Mouse (Mus musculus): Measurements from ENCODE around the gene Vmn2r44. TPM values are rescaled to one million over a fixed set of nuclear protein-coding genes. Genes with fewer than 3 reads are reported as not detected.
"Not testable (repeated sequence)": the region's sequence is repeated elsewhere in the genome, so short reads cannot be mapped to it uniquely, and the experiment has no call there.

The Vmn2r44 gene
- not detected for polyA plus RNA-seq (2017; shearing (Covaris generic))

- not testable (repeated sequence) for ATAC-seq
Measured at GRCm38 (mm10) chr7:8383233-8383632, at the start of gene Vmn2r44. Vmn2r44 (minus strand) TSS chr7:8383333.

GRCm38 (mm10) chr7:8357879-8358278 lies 25.3 kb downstream of the Vmn2r44 start:
- not testable (repeated sequence) for ATAC-seq

Other genes starting within 250 kb of the Vmn2r44 start
- gene Vmn2r41, start 221.7 kb downstream of the Vmn2r44 start, polyA plus RNA-seq (2017; shearing (Covaris generic)): not detected
- not detected for gene Vmn2r42, start 183.0 kb downstream of the Vmn2r44 start, polyA plus RNA-seq (2017; shearing (Covaris generic))
- gene Vmn2r43, start 122.7 kb downstream of the Vmn2r44 start, polyA plus RNA-seq (2017; shearing (Covaris generic)): not detected
- not detected for gene Vmn2r45, start 105.7 kb upstream of the Vmn2r44 start, polyA plus RNA-seq (2017; shearing (Covaris generic))

Data from inflammation-experienced regulatory T-cells, adult 6 months (primary cell).